Comparison of ENCODE assay signal across 8 mouse cellular contexts in the genomic region with DNA sequence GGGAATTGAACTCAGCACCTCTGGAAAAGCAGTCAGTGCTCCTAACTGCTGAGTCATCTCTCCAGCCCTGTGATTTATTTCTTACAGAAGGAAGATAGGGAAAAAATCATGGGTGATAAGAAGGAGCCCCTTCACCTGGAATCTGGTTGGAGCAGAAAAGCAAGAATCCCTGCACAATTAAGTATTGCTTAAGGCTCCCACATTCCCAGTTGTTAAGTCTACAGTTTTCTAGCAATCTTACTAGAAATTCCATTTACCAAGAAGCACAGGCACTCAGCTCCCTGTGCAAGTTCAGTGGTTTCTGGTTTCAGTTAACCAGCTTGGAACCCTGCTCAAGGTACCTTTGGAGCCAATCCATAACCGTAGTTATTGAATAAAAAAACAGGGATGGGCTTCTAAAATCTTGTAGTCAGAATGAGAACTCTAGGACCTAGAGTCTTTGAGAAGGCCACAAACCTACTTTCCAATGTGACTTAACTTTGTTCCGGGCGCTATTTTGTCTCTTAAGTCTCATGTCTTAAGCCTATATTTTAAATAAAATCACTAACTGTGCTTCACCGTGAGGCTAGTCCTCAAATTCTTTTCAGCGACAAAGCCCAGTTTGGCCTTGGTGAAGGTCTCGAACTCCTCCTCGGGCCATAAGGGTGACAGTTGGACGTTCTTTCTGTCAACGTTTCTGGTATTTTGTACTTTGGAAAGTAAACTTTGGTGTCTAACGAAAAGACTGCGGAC. TPM values are rescaled to one million over a fixed set of nuclear protein-coding genes. Genes with fewer than 3 reads are reported as not detected.
DNase-seq lines count a peak whose midpoint lies in the region; ATAC-seq and TF ChIP-seq lines count a peak whose summit lies in the region.

No protein-coding gene starts in this region.

- 17% methylated on average over 11 of the region's 11 CpGs for WGBS in kidney, adult 2 months
- 22% methylated on average over 11 of the region's 11 CpGs for WGBS in intestine, embryonic 16.5 days
- 39% methylated on average over 11 of the region's 11 CpGs for WGBS in midbrain, embryonic 16.5 days

- no peaks in the 10 kb centered on the region for H3K27me3 ChIP-seq in kidney, adult 2 months (replicated peaks; ENCODE audit: control insufficient read depth, insufficient read depth, low read length)
- no peaks in the 10 kb centered on the region for H3K27me3 ChIP-seq in intestine, embryonic 16.5 days (replicated peaks; ENCODE audit: control insufficient read depth, insufficient read depth, low read length)
- no peaks in the 10 kb centered on the region for H3K27me3 ChIP-seq in midbrain, embryonic 16.5 days (ENCODE audit: control insufficient read depth, insufficient read depth, low read depth, low read length)

- peak overlapping the region; percentile 38; the same call in 1 of the 2 replicates for H3K4me3 ChIP-seq in kidney, adult 2 months (ENCODE audit: insufficient read depth, low read depth, low read length)
- peak overlapping the region; percentile 27 for H3K4me3 ChIP-seq in cortical plate, adult 2 months (ENCODE audit: insufficient read depth, low read length)
- H3K4me3 ChIP-seq in intestine, embryonic 16.5 days (ENCODE audit: low read length): peak overlapping the region; percentile 47
- H3K4me3 ChIP-seq in midbrain, embryonic 16.5 days (ENCODE audit: low read depth, low read length): peak overlapping the region; percentile 59

- H3K27ac ChIP-seq in kidney, adult 2 months (ENCODE audit: insufficient read depth, low read depth, low read length): peak overlapping the region; percentile 73
- no peak overlapping the region for H3K27ac ChIP-seq in cortical plate, adult 2 months (ENCODE audit: insufficient read depth, low read length)
- H3K27ac ChIP-seq in intestine, embryonic 16.5 days (ENCODE audit: low read length): peak overlapping the region; percentile 88
- H3K27ac ChIP-seq in midbrain, embryonic 16.5 days (ENCODE audit: low read length): no peak overlapping the region

- H3K9me3 ChIP-seq in intestine, embryonic 16.5 days (ENCODE audit: control insufficient read depth, low read length): no peaks in the 10 kb centered on the region
- H3K9me3 ChIP-seq in midbrain, embryonic 16.5 days (replicated peaks; ENCODE audit: control insufficient read depth, low read length, poor library complexity, severe bottlenecking): no peaks in the 10 kb centered on the region

- DNase-seq in kidney, adult 2 months: peak; percentile 83
- no peak for DNase-seq in kidney, postnatal 25 days
- DNase-seq in natural killer cell, adult 2 months (ENCODE audit: low spot score in 2 of 2): no peak
- no peak for DNase-seq in thymus, postnatal 25 days
- DNase-seq in layer of hippocampus, adult 9-10 months (ENCODE audit: low spot score): no peak

- H3K9ac ChIP-seq in intestine, embryonic 16.5 days (ENCODE audit: low read depth, low read length): peak overlapping the region; percentile 53
- H3K9ac ChIP-seq in midbrain, embryonic 16.5 days (ENCODE audit: low read depth, low read length): no peak overlapping the region

- H3K4me1 ChIP-seq in kidney, adult 2 months (ENCODE audit: control insufficient read depth, insufficient read depth, low read length): peaks cover 8% of the 10 kb centered on the region; the same call in 1 of the 2 replicates
- H3K4me1 ChIP-seq in cortical plate, adult 2 months (ENCODE audit: control insufficient read depth, insufficient read depth, low read length): peaks cover 1% of the 10 kb centered on the region; the same call in 1 of the 2 replicates
- peaks cover 3% of the 10 kb centered on the region for H3K4me1 ChIP-seq in intestine, embryonic 16.5 days (ENCODE audit: control insufficient read depth, insufficient read depth, low read length)
- peaks cover 6% of the 10 kb centered on the region; the same call in 1 of the 2 replicates for H3K4me1 ChIP-seq in midbrain, embryonic 16.5 days (ENCODE audit: control insufficient read depth, insufficient read depth, low read length)

- ATAC-seq in intestine, embryonic 16.5 days: no peak
- no peak for ATAC-seq in midbrain, embryonic 16.5 days

- no peak for TF ChIP-seq POLR2A in kidney, adult 2 months (IDR thresholded peaks at IDR 0.05; ENCODE audit: low read depth, low read length)
- no peak for TF ChIP-seq POLR2A in cortical plate, adult 2 months (IDR thresholded peaks at IDR 0.05; ENCODE audit: extremely low read depth, insufficient read depth, low read length)

- no peaks in the 10 kb centered on the region for H3K36me3 ChIP-seq in kidney, adult 2 months (ENCODE audit: control insufficient read depth, insufficient read depth, low read length)
- no peaks in the 10 kb centered on the region for H3K36me3 ChIP-seq in intestine, embryonic 16.5 days (ENCODE audit: control insufficient read depth, insufficient read depth, low read length)
- no peaks in the 10 kb centered on the region for H3K36me3 ChIP-seq in midbrain, embryonic 16.5 days (ENCODE audit: control insufficient read depth, insufficient read depth, low read length)

- TF ChIP-seq CTCF in kidney, adult 2 months (conservative IDR thresholded peaks at IDR 0.05; ENCODE audit: insufficient read depth, insufficient read length, low read depth, low read length): no peak
- no peak for TF ChIP-seq CTCF in cortical plate, adult 2 months (IDR thresholded peaks at IDR 0.05; ENCODE audit: extremely low read depth, insufficient read depth, low read length)

- peak overlapping the region; percentile 84 for H3K4me2 ChIP-seq in intestine, embryonic 16.5 days (ENCODE audit: low read depth, low read length)
- H3K4me2 ChIP-seq in midbrain, embryonic 16.5 days (ENCODE audit: low read length): peak overlapping the region; percentile 81

RNA-seq across cellular contexts. Expression of a gene that starts 1.0 kb away (rescaled TPM):
- 216 TPM in 2 replicates for polyA plus RNA-seq in kidney, adult 2 months (2012; rRNA removed)
- 44.2 and 44.4 TPM in 2 replicates for polyA plus RNA-seq in cortical plate, adult 2 months (2012; rRNA removed)
- 20.3 and 21.7 TPM in 2 replicates for polyA plus RNA-seq in intestine, embryonic 16.5 days (2015; fragmentation: Nextera tagmentation; extraction: Ambion mirVana)
- polyA plus RNA-seq in midbrain, embryonic 16.5 days (2015; fragmentation: Nextera tagmentation; extraction: Ambion mirVana): 22.3 and 32.5 TPM in 2 replicates

RNA-seq across cellular contexts. Expression of a gene that starts 19.0 kb away (rescaled TPM):
- polyA plus RNA-seq in kidney, adult 2 months (2012; rRNA removed): 1.6 and 2.0 TPM in 2 replicates
- polyA plus RNA-seq in cortical plate, adult 2 months (2012; rRNA removed): 0.58 and 0.72 TPM in 2 replicates
- polyA plus RNA-seq in intestine, embryonic 16.5 days (2015; fragmentation: Nextera tagmentation; extraction: Ambion mirVana): 2.3 and 3.0 TPM in 2 replicates
- polyA plus RNA-seq in midbrain, embryonic 16.5 days (2015; fragmentation: Nextera tagmentation; extraction: Ambion mirVana): 0.19 and 0.27 TPM in 2 replicates

RNA-seq across cellular contexts. Expression of a gene that starts 54.6 kb away (rescaled TPM):
- 0.04 and 0.11 TPM in 2 replicates for polyA plus RNA-seq in kidney, adult 2 months (2012; rRNA removed)
- not detected in 2 replicates for polyA plus RNA-seq in cortical plate, adult 2 months (2012; rRNA removed)
- polyA plus RNA-seq in intestine, embryonic 16.5 days (2015; fragmentation: Nextera tagmentation; extraction: Ambion mirVana): not detected in 2 replicates
- polyA plus RNA-seq in midbrain, embryonic 16.5 days (2015; fragmentation: Nextera tagmentation; extraction: Ambion mirVana): not detected in 2 replicates

Comparison
In these comparisons a context has a peak if more than half of its experiments do, and no peak if none do; other contexts are left out.
1. H3K27ac ChIP-seq: peak in kidney, adult 2 months (single experiment) and intestine, embryonic 16.5 days (single experiment); none in cortical plate, adult 2 months (single experiment) and midbrain, embryonic 16.5 days (single experiment).
2. Peak in every context shown above with its lines, with median percentiles within 50 percentile points of each other: H3K4me3 ChIP-seq.